In genomic region chr12:29700026-29700425, GRCm38 (mm10) we compare ENCODE assay signal across 18 mouse cellular contexts.
DNase-seq lines count a peak whose midpoint lies in the region; ATAC-seq and TF ChIP-seq lines count a peak whose summit lies in the region.
"Had no signal": no experiment of that assay in that cellular context is flagged by ENCODE, and none has a peak within 500 bp of the region (broad histone marks: within the 10 kb centered on the region; RNA-seq: fewer than 3 reads in every experiment).

No protein-coding gene starts in this region.

- peak overlapping the region; percentile 89; the same call in 1 of the 2 replicates for H3K27ac ChIP-seq in left cerebral cortex, adult 2 months
- H3K27ac ChIP-seq in forebrain, postnatal 0 days (ENCODE audit: low read depth, low read length): peak overlapping the region; percentile 87
- peak overlapping the region; percentile 84 for H3K27ac ChIP-seq in hindbrain, postnatal 0 days
- peak overlapping the region; percentile 91 for H3K27ac ChIP-seq in neural tube, embryonic 15.5 days (replicated peaks)
- H3K27ac ChIP-seq: embryonic facial prominence, embryonic 13.5 days; limb, embryonic 10.5 days had no signal

- no peaks in the 10 kb centered on the region for H3K27me3 ChIP-seq in forebrain, postnatal 0 days (ENCODE audit: insufficient read depth, low read length)
- H3K27me3 ChIP-seq in hindbrain, postnatal 0 days (ENCODE audit: insufficient read depth, low read length): no peaks in the 10 kb centered on the region
- H3K27me3 ChIP-seq in neural tube, embryonic 15.5 days (replicated peaks): no peaks in the 10 kb centered on the region
- H3K27me3 ChIP-seq: embryonic facial prominence, embryonic 13.5 days had no signal

- DNase-seq in left cerebral cortex, adult 2 months (ENCODE audit: extremely low spot score in 1 of 2, low spot score in 2 of 2): peak in 1 of 2 experiments; percentile 7
- no peak for DNase-seq in left cerebral cortex, adult 11 months (ENCODE audit: low spot score)
- no peak for DNase-seq in forebrain, postnatal 0 days
- DNase-seq in hindbrain, postnatal 0 days (ENCODE audit: low spot score): no peak
- no peak for DNase-seq in lung, postnatal 10 days
- no peak for DNase-seq in cerebellum, adult 8-10 months
- DNase-seq: adrenal gland, postnatal 36 days; cerebellum, adult 2 months; heart, adult 18-20 months; kidney, postnatal 4 days; lung, adult 2 months; lung, postnatal 4 days; right cerebral cortex, adult 18-20 months; thymus, adult 2 months had no signal

- intact Hi-C loops in left cerebral cortex, adult 2 months (cut with DNase I): loop anchor here (5.0 kb wide), 1 partner anchor 72 kb away; no protein-coding TSS in a partner anchor

- H3K4me2 ChIP-seq in forebrain, postnatal 0 days (ENCODE audit: low read depth): no peak overlapping the region
- H3K4me2 ChIP-seq in hindbrain, postnatal 0 days (ENCODE audit: low read depth, low read length): no peak overlapping the region
- H3K4me2 ChIP-seq in neural tube, embryonic 15.5 days: no peak overlapping the region
- H3K4me2 ChIP-seq: embryonic facial prominence, embryonic 13.5 days; liver, embryonic 11.5 days had no signal

- H3K4me1 ChIP-seq in forebrain, postnatal 0 days (ENCODE audit: insufficient read depth): peaks cover 68% of the 10 kb centered on the region
- H3K4me1 ChIP-seq in hindbrain, postnatal 0 days (ENCODE audit: insufficient read depth, low read length): peaks cover 49% of the 10 kb centered on the region
- peaks cover 78% of the 10 kb centered on the region for H3K4me1 ChIP-seq in neural tube, embryonic 15.5 days

- H3K9me3 ChIP-seq in forebrain, postnatal 0 days (ENCODE audit: low read length): no peaks in the 10 kb centered on the region
- H3K9me3 ChIP-seq in hindbrain, postnatal 0 days (ENCODE audit: low read length): no peaks in the 10 kb centered on the region
- no peaks in the 10 kb centered on the region for H3K9me3 ChIP-seq in neural tube, embryonic 15.5 days (replicated peaks)
- H3K9me3 ChIP-seq: embryonic facial prominence, embryonic 13.5 days; limb, embryonic 10.5 days had no signal

- H3K36me3 ChIP-seq in forebrain, postnatal 0 days (ENCODE audit: insufficient read depth): no peaks in the 10 kb centered on the region
- no peaks in the 10 kb centered on the region for H3K36me3 ChIP-seq in hindbrain, postnatal 0 days (ENCODE audit: insufficient read depth, low read length)
- H3K36me3 ChIP-seq in neural tube, embryonic 15.5 days: no peaks in the 10 kb centered on the region
- H3K36me3 ChIP-seq: embryonic facial prominence, embryonic 13.5 days; limb, embryonic 10.5 days had no signal

- no peak for ATAC-seq in forebrain, postnatal 0 days
- ATAC-seq in hindbrain, postnatal 0 days: no peak
- no peak for ATAC-seq in neural tube, embryonic 15.5 days (ENCODE audit: low FRiP score)

- H3K4me3 ChIP-seq in left cerebral cortex, adult 2 months: no peak overlapping the region
- no peak overlapping the region for H3K4me3 ChIP-seq in forebrain, postnatal 0 days (ENCODE audit: low read depth, low read length)
- H3K4me3 ChIP-seq in hindbrain, postnatal 0 days (ENCODE audit: low read length): no peak overlapping the region
- no peak overlapping the region for H3K4me3 ChIP-seq in neural tube, embryonic 15.5 days (replicated peaks)
- H3K4me3 ChIP-seq: embryonic facial prominence, embryonic 13.5 days; limb, embryonic 10.5 days had no signal

- 94% methylated on average over 3 of the region's 3 CpGs for WGBS in forebrain, postnatal 0 days
- WGBS in hindbrain, postnatal 0 days: 88% methylated on average over 3 of the region's 3 CpGs
- WGBS in neural tube, embryonic 15.5 days: 85% methylated on average over 3 of the region's 3 CpGs

- no peak for TF ChIP-seq CTCF in left cerebral cortex, adult 2 months (IDR thresholded peaks at IDR 0.05)
- no peak for TF ChIP-seq CTCF in forebrain, postnatal 0 days (IDR thresholded peaks at IDR 0.05; ENCODE audit: low read depth)
- TF ChIP-seq CTCF in hindbrain, postnatal 0 days (IDR thresholded peaks at IDR 0.05; ENCODE audit: low read depth): no peak

- H3K9ac ChIP-seq in forebrain, postnatal 0 days: no peak overlapping the region
- no peak overlapping the region for H3K9ac ChIP-seq in hindbrain, postnatal 0 days (replicated peaks; ENCODE audit: low read length)
- H3K9ac ChIP-seq in neural tube, embryonic 15.5 days (replicated peaks): no peak overlapping the region
- H3K9ac ChIP-seq: embryonic facial prominence, embryonic 13.5 days had no signal
